8 mouse cellular contexts compared by ENCODE assay signal in the genomic region with DNA sequence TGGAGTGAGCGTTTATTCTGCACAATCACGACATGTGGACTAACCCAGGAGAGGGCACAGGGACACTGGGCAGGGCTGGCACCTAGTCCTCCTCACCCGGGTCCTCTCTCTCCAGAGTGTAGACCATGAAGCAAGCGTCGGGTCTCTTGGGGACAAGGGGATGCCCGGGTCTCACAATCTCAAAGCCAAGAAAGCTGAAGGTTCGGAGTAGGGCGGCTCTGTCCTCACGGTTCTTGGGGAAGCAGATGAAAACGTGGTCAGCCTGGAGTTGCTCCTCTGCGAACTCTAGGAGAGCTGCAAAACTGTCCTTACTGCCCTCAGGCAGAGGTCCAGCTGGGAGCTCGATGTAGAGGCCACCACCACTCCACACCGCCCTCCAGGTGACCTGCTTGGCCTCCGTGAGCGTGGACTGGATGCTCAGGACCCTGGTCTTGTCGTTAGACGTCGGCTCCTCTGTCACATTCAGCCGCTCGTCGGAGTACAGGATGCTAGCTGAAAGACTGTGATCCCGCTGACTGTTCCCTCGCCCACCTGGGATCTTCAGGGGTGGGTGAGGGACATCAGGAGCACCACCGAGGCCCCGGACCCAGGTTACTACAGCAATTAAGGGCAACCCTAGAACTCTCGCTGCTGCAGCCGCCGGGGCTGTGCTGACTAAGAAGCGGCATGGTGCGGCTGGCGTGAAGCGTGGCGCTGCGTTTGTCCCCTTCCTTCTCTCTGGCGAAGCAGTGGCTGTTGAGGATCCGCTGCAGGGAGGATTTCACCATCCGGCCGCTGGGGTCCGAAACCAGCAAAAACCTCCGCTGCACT. TPM values are rescaled to one million over a fixed set of nuclear protein-coding genes. Genes with fewer than 3 reads are reported as not detected.
A peak's percentile ranks its signal among the peaks of the same experiment; 100 is the strongest.
DNase-seq lines count a peak whose midpoint lies in the region; ATAC-seq and TF ChIP-seq lines count a peak whose summit lies in the region.
"Not testable (repeated sequence)": the region's sequence is repeated elsewhere in the genome, so short reads cannot be mapped to it uniquely, and the experiment has no call there.

No protein-coding gene starts in this region.

- H3K4me1 ChIP-seq in embryonic fibroblast, embryonic 13.5 days (ENCODE audit: control insufficient read depth, insufficient read depth, low read length); heart, embryonic 10.5 days; hindbrain, embryonic 16.5 days (ENCODE audit: control insufficient read depth, insufficient read depth, low read depth, low read length); limb, embryonic 11.5 days (ENCODE audit: control insufficient read depth, insufficient read depth, low read length); lung, embryonic 16.5 days (replicated peaks; ENCODE audit: control insufficient read depth, insufficient read depth, low read length); stomach, embryonic 15.5 days: not testable (repeated sequence)

- peak overlapping the region; percentile 30 for H3K4me3 ChIP-seq in embryonic fibroblast, embryonic 13.5 days (ENCODE audit: insufficient read depth, low read length)
- peak overlapping the region; percentile 48 for H3K4me3 ChIP-seq in heart, embryonic 10.5 days
- peak overlapping the region; percentile 36 for H3K4me3 ChIP-seq in hindbrain, embryonic 16.5 days (ENCODE audit: low read length)
- H3K4me3 ChIP-seq in limb, embryonic 11.5 days (ENCODE audit: low read depth, low read length) = peak overlapping the region; percentile 8; the same call in 1 of the 2 replicates
- H3K4me3 ChIP-seq in lung, embryonic 16.5 days (ENCODE audit: low read length) = peak overlapping the region; percentile 34
- H3K4me3 ChIP-seq in stomach, embryonic 15.5 days (replicated peaks) = peak overlapping the region; percentile 22

- not testable (repeated sequence) for TF ChIP-seq CTCF in brain, embryonic 14.5 days (IDR thresholded peaks at IDR 0.05; ENCODE audit: borderline replicate concordance, extremely low read depth, insufficient read depth, insufficient read length); embryonic fibroblast, embryonic 13.5 days (IDR thresholded peaks at IDR 0.05; ENCODE audit: borderline replicate concordance, insufficient read depth, low read length)

- not testable (repeated sequence) for TF ChIP-seq POLR2A in brain, embryonic 14.5 days (IDR thresholded peaks at IDR 0.05; ENCODE audit: borderline replicate concordance, extremely low read depth, insufficient read depth, insufficient read length, poor library complexity, severe bottlenecking); embryonic fibroblast, embryonic 13.5 days (IDR thresholded peaks at IDR 0.05; ENCODE audit: low read depth, low read length)

- not testable (repeated sequence) for H3K27ac ChIP-seq in embryonic fibroblast, embryonic 13.5 days (ENCODE audit: insufficient read depth, low read length); heart, embryonic 10.5 days; hindbrain, embryonic 16.5 days (ENCODE audit: low read depth, low read length); limb, embryonic 11.5 days (replicated peaks; ENCODE audit: low read depth, low read length); lung, embryonic 16.5 days (ENCODE audit: low read length); stomach, embryonic 15.5 days

- H3K9ac ChIP-seq in hindbrain, embryonic 16.5 days (ENCODE audit: low read depth, low read length) = peak overlapping the region; percentile 52
- not testable (repeated sequence) for H3K9ac ChIP-seq in limb, embryonic 11.5 days (ENCODE audit: low read length); lung, embryonic 16.5 days (ENCODE audit: low read length); stomach, embryonic 15.5 days

- 4% methylated on average over 36 of the region's 40 CpGs for WGBS in heart, embryonic 10.5 days
- 3% methylated on average over 28 of the region's 40 CpGs for WGBS in hindbrain, embryonic 16.5 days
- 5% methylated on average over 24 of the region's 40 CpGs for WGBS in limb, embryonic 11.5 days
- WGBS in lung, embryonic 16.5 days = 2% methylated on average over 29 of the region's 40 CpGs
- 4% methylated on average over 36 of the region's 40 CpGs for WGBS in stomach, embryonic 15.5 days

- H3K27me3 ChIP-seq in heart, embryonic 10.5 days (ENCODE audit: insufficient read depth, poor library complexity, severe bottlenecking); hindbrain, embryonic 16.5 days (replicated peaks; ENCODE audit: control insufficient read depth, insufficient read depth, low read length); limb, embryonic 11.5 days (ENCODE audit: control insufficient read depth, insufficient read depth, low read length); lung, embryonic 16.5 days (ENCODE audit: control insufficient read depth, insufficient read depth, low read depth, low read length); stomach, embryonic 15.5 days (replicated peaks): not testable (repeated sequence)

- ATAC-seq in hindbrain, embryonic 16.5 days = peak; percentile 87
- peak; percentile 57; the same call in 1 of the 2 replicates for ATAC-seq in limb, embryonic 11.5 days (ENCODE audit: insufficient number of reproducible peaks, low FRiP score, low TSS enrichment, low read depth)
- ATAC-seq in lung, embryonic 16.5 days (ENCODE audit: low read depth) = peak; percentile 66
- ATAC-seq in monocyte, adult 5-6 weeks (replicated peaks; ENCODE audit: insufficient number of reproducible peaks, low FRiP score, low TSS enrichment, poor library complexity, severe bottlenecking) = peak; percentile 68
- not testable (repeated sequence) for ATAC-seq in stomach, embryonic 15.5 days (ENCODE audit: insufficient read depth, low FRiP score, low read depth)

- not testable (repeated sequence) for H3K9me3 ChIP-seq in heart, embryonic 10.5 days; hindbrain, embryonic 16.5 days (ENCODE audit: control insufficient read depth, low read length); limb, embryonic 11.5 days (ENCODE audit: control insufficient read depth, low read length); lung, embryonic 16.5 days (ENCODE audit: control insufficient read depth, low read length); stomach, embryonic 15.5 days

- peak; percentile 24 for DNase-seq in brain, embryonic 14.5 days (ENCODE audit: low read depth)
- DNase-seq in heart, embryonic 10.5 days (ENCODE audit: low spot score) = not testable (repeated sequence)
- peak; percentile 24 for DNase-seq in limb, embryonic 11.5 days (ENCODE audit: low spot score)

- H3K36me3 ChIP-seq in heart, embryonic 10.5 days; hindbrain, embryonic 16.5 days (ENCODE audit: control insufficient read depth, insufficient read depth, low read length); limb, embryonic 11.5 days (ENCODE audit: control insufficient read depth, insufficient read depth, low read length); lung, embryonic 16.5 days (ENCODE audit: control insufficient read depth, insufficient read depth, low read length); stomach, embryonic 15.5 days: not testable (repeated sequence)

- H3K4me2 ChIP-seq in hindbrain, embryonic 16.5 days (ENCODE audit: low read length) = peak overlapping the region; percentile 53
- peak overlapping the region; percentile 36; the same call in 1 of the 2 replicates for H3K4me2 ChIP-seq in limb, embryonic 11.5 days (ENCODE audit: low read depth, severe bottlenecking)
- peak overlapping the region; percentile 51 for H3K4me2 ChIP-seq in lung, embryonic 16.5 days (ENCODE audit: low read depth, low read length)
- H3K4me2 ChIP-seq in stomach, embryonic 15.5 days = peak overlapping the region; percentile 53

RNA-seq across cellular contexts. Expression of gene Riok2, which starts 28.5 kb away (rescaled TPM):
- 24.7 and 29.3 TPM in 2 replicates for polyA plus RNA-seq in brain, embryonic 14.5 days (2012; rRNA removed)
- 30.4 and 32.7 TPM in 2 replicates for polyA plus RNA-seq in embryonic fibroblast, embryonic 13.5 days (2011; ENCODE audit: insufficient read length, low read depth, missing spikeins)
- polyA plus RNA-seq in heart, embryonic 10.5 days (2016; fragmentation: Nextera tagmentation; extraction: Ambion mirVana) = 26.6 and 30.6 TPM in 2 replicates
- 20.2 and 21.2 TPM in 2 replicates for polyA plus RNA-seq in hindbrain, embryonic 16.5 days (2015; fragmentation: Nextera tagmentation; extraction: Ambion mirVana)
- polyA plus RNA-seq in limb, embryonic 11.5 days (2014; fragmentation: Nextera tagmentation; extraction: Ambion mirVana) = 33.7 and 33.9 TPM in 2 replicates
- polyA plus RNA-seq in lung, embryonic 16.5 days (2015; fragmentation: Nextera tagmentation; extraction: Ambion mirVana) = 22.8 and 25.5 TPM in 2 replicates
- 18.5 to 39.8 TPM (median 21.4 TPM) in 3 replicates for total RNA-seq in monocyte, adult 5-6 weeks (2017)
- polyA plus RNA-seq in stomach, embryonic 15.5 days (2015; fragmentation: Nextera tagmentation; extraction: Ambion mirVana) = 24.1 and 27.6 TPM in 2 replicates

RNA-seq across cellular contexts. Expression of gene Lix1, which starts 56.9 kb away (rescaled TPM):
- 10.3 and 15.1 TPM in 2 replicates for polyA plus RNA-seq in brain, embryonic 14.5 days (2012; rRNA removed)
- polyA plus RNA-seq in embryonic fibroblast, embryonic 13.5 days (2011; ENCODE audit: insufficient read length, low read depth, missing spikeins) = 0.37 and 1.7 TPM in 2 replicates
- polyA plus RNA-seq in heart, embryonic 10.5 days (2016; fragmentation: Nextera tagmentation; extraction: Ambion mirVana) = 9.7 and 31.2 TPM in 2 replicates
- polyA plus RNA-seq in hindbrain, embryonic 16.5 days (2015; fragmentation: Nextera tagmentation; extraction: Ambion mirVana) = 7.8 and 10.1 TPM in 2 replicates
- 98.9 and 104 TPM in 2 replicates for polyA plus RNA-seq in limb, embryonic 11.5 days (2014; fragmentation: Nextera tagmentation; extraction: Ambion mirVana)
- 0.80 and 0.83 TPM in 2 replicates for polyA plus RNA-seq in lung, embryonic 16.5 days (2015; fragmentation: Nextera tagmentation; extraction: Ambion mirVana)
- total RNA-seq in monocyte, adult 5-6 weeks (2017) = not detected in 3 replicates
- polyA plus RNA-seq in stomach, embryonic 15.5 days (2015; fragmentation: Nextera tagmentation; extraction: Ambion mirVana) = 5.1 and 5.4 TPM in 2 replicates
